Mouse (Mus musculus): ENCODE measurements around the gene Krtap10-4. TPM values are rescaled to one million over a fixed set of nuclear protein-coding genes. Genes with fewer than 3 reads are reported as not detected.

Krtap10-4 gene
- polyA plus RNA-seq, 1 experiment from 2014 or later = not detected

GRCm38 (mm10) chr10:77847538-77847937 lies 20.6 kb upstream of the Krtap10-4 start:
- Histone ChIP-seq H3K36me3 (ENCODE audit: control insufficient read depth, insufficient read depth, low read length) (no peaks in the 10 kb centered on the region), H3K27me3 (ENCODE audit: control insufficient read depth, insufficient read depth, low read length) (no peaks in the 10 kb centered on the region), H3K4me3 (ENCODE audit: control insufficient read depth in 1 of 2, insufficient read depth in 1 of 2, low read depth in 1 of 2, low read length in 2 of 2) (no peak overlapping the region), H3K4me1 (ENCODE audit: control insufficient read depth in 2 of 2, insufficient read depth in 2 of 2, low read length in 2 of 2) (no peaks in the 10 kb centered on the region), H3K9me3 (ENCODE audit: control insufficient read depth, low read length) (peaks cover 23% of the 10 kb centered on the region), H3K4me2 (ENCODE audit: low read length) (no peak overlapping the region), H3K9ac (ENCODE audit: low read length) (no peak overlapping the region), H3K27ac (replicated peaks in 1 of 2; ENCODE audit: control insufficient read depth in 1 of 2, insufficient read depth in 1 of 2, low read depth in 2 of 2, low read length in 2 of 2) (no peak overlapping the region)
- 68% methylated on average over 2 of the region's 2 CpGs for WGBS
- no peak for ATAC-seq (ENCODE audit: insufficient number of reproducible peaks, insufficient read depth, low FRiP score, low read depth)

GRCm38 (mm10) chr10:77846961-77847360 lies 20.1 kb upstream of the Krtap10-4 start:
- no peak overlapping the region for H3K9ac ChIP-seq (ENCODE audit: low read length)
- peaks cover 23% of the 10 kb centered on the region for H3K9me3 ChIP-seq (ENCODE audit: control insufficient read depth, low read length)
- no peak overlapping the region for H3K4me2 ChIP-seq (ENCODE audit: low read length)
- H3K27ac ChIP-seq (replicated peaks in 1 of 2; ENCODE audit: control insufficient read depth in 1 of 2, insufficient read depth in 1 of 2, low read depth in 2 of 2, low read length in 2 of 2) = no peak overlapping the region
- H3K36me3 ChIP-seq (ENCODE audit: control insufficient read depth, insufficient read depth, low read length) = no peaks in the 10 kb centered on the region
- no peaks in the 10 kb centered on the region for H3K4me1 ChIP-seq (ENCODE audit: control insufficient read depth in 2 of 2, insufficient read depth in 2 of 2, low read length in 2 of 2)
- H3K27me3 ChIP-seq (ENCODE audit: control insufficient read depth, insufficient read depth, low read length) = no peaks in the 10 kb centered on the region
- ATAC-seq (ENCODE audit: insufficient number of reproducible peaks, insufficient read depth, low FRiP score, low read depth) = no peak
- 15% methylated on average over 2 of the region's 2 CpGs for WGBS
- H3K4me3 ChIP-seq (ENCODE audit: control insufficient read depth in 1 of 2, insufficient read depth in 1 of 2, low read depth in 1 of 2, low read length in 2 of 2) = no peak overlapping the region

- no peak for ATAC-seq (ENCODE audit: insufficient number of reproducible peaks, insufficient read depth, low FRiP score, low read depth)
- Histone ChIP-seq H3K27me3 (ENCODE audit: control insufficient read depth, insufficient read depth, low read length) (no peaks in the 10 kb centered on the region), H3K4me2 (ENCODE audit: low read length) (no peak within 1 kb of the TSS), H3K27ac (replicated peaks in 1 of 2; ENCODE audit: control insufficient read depth in 1 of 2, insufficient read depth in 1 of 2, low read depth in 2 of 2, low read length in 2 of 2) (no peak within 1 kb of the TSS), H3K9me3 (ENCODE audit: control insufficient read depth, low read length) (peaks cover 25% of the 10 kb centered on the region), H3K36me3 (ENCODE audit: control insufficient read depth, insufficient read depth, low read length) (no peaks in the 10 kb centered on the region), H3K4me3 (ENCODE audit: control insufficient read depth in 1 of 2, insufficient read depth in 1 of 2, low read depth in 1 of 2, low read length in 2 of 2) (no peak within 1 kb of the TSS), H3K9ac (ENCODE audit: low read length) (no peak within 1 kb of the TSS), H3K4me1 (ENCODE audit: control insufficient read depth in 2 of 2, insufficient read depth in 2 of 2, low read length in 2 of 2) (no peaks in the 10 kb centered on the region)
- 64% methylated on average over 3 of the region's 3 CpGs for WGBS
Observed at GRCm38 (mm10) chr10:77846503-77846902, 19.6 kb upstream of the Krtap10-4 start, which contains the start of gene Gm36176. Gene Gm36176 (plus strand): TSS chr10:77846803.

- Histone ChIP-seq H3K4me1 (ENCODE audit: control insufficient read depth in 2 of 2, insufficient read depth in 2 of 2, low read length in 2 of 2) (no peaks in the 10 kb centered on the region), H3K9me3 (ENCODE audit: control insufficient read depth, low read length) (peaks cover 17% of the 10 kb centered on the region), H3K4me2 (ENCODE audit: low read length) (no peak overlapping the region), H3K27me3 (ENCODE audit: control insufficient read depth, insufficient read depth, low read length) (no peaks in the 10 kb centered on the region), H3K4me3 (ENCODE audit: control insufficient read depth in 1 of 2, insufficient read depth in 1 of 2, low read depth in 1 of 2, low read length in 2 of 2) (no peak overlapping the region), H3K27ac (replicated peaks in 1 of 2; ENCODE audit: control insufficient read depth in 1 of 2, insufficient read depth in 1 of 2, low read depth in 2 of 2, low read length in 2 of 2) (no peak overlapping the region), H3K36me3 (ENCODE audit: control insufficient read depth, insufficient read depth, low read length) (no peaks in the 10 kb centered on the region), H3K9ac (ENCODE audit: low read length) (no peak overlapping the region)
- WGBS = 60% methylated on average over 6 of the region's 6 CpGs
- ATAC-seq (ENCODE audit: insufficient number of reproducible peaks, insufficient read depth, low FRiP score, low read depth) = no peak
Observed at GRCm38 (mm10) chr10:77839006-77839405, 12.1 kb upstream of the Krtap10-4 start.

- no peak within 1 kb of the TSS for H3K27ac ChIP-seq (replicated peaks in 1 of 2; ENCODE audit: control insufficient read depth in 1 of 2, insufficient read depth in 1 of 2, low read depth in 2 of 2, low read length in 2 of 2)
- no peak within 1 kb of the TSS for H3K4me3 ChIP-seq (ENCODE audit: control insufficient read depth in 1 of 2, insufficient read depth in 1 of 2, low read depth in 1 of 2, low read length in 2 of 2)
- H3K27me3 ChIP-seq (ENCODE audit: control insufficient read depth, insufficient read depth, low read length) = no peaks in the 10 kb centered on the region
- no peak within 1 kb of the TSS for H3K9ac ChIP-seq (ENCODE audit: low read length)
- no peaks in the 10 kb centered on the region for H3K9me3 ChIP-seq (ENCODE audit: control insufficient read depth, low read length)
- H3K4me2 ChIP-seq (ENCODE audit: low read length) = no peak within 1 kb of the TSS
- ATAC-seq (ENCODE audit: insufficient number of reproducible peaks, insufficient read depth, low FRiP score, low read depth) = no peak
- 66% methylated on average over 9 of the region's 9 CpGs for WGBS
- H3K4me1 ChIP-seq (ENCODE audit: control insufficient read depth in 2 of 2, insufficient read depth in 2 of 2, low read length in 2 of 2) = no peaks in the 10 kb centered on the region
- H3K36me3 ChIP-seq (ENCODE audit: control insufficient read depth, insufficient read depth, low read length) = no peaks in the 10 kb centered on the region
Observed at GRCm38 (mm10) chr10:77835647-77836046, 8.8 kb upstream of the Krtap10-4 start, which contains the start of gene Krtap10-10. Gene Krtap10-10 (plus strand): TSS chr10:77835947.

- 44% methylated on average over 4 of the region's 4 CpGs for WGBS
- no peak for ATAC-seq (ENCODE audit: insufficient number of reproducible peaks, insufficient read depth, low FRiP score, low read depth)
- no peak overlapping the region for H3K4me3 ChIP-seq (ENCODE audit: control insufficient read depth in 1 of 2, insufficient read depth in 1 of 2, low read depth in 1 of 2, low read length in 2 of 2)
Observed at GRCm38 (mm10) chr10:77819203-77819602, 7.7 kb downstream of the Krtap10-4 start.

GRCm38 (mm10) chr10:77818523-77818922 lies 8.4 kb downstream of the Krtap10-4 start:
- H3K36me3 ChIP-seq (ENCODE audit: control insufficient read depth, insufficient read depth, low read length) = no peaks in the 10 kb centered on the region
- WGBS = 91% methylated on average over 4 of the region's 4 CpGs
- H3K27ac ChIP-seq (replicated peaks in 1 of 2; ENCODE audit: control insufficient read depth in 1 of 2, insufficient read depth in 1 of 2, low read depth in 2 of 2, low read length in 2 of 2) = no peak overlapping the region
- H3K9ac ChIP-seq (ENCODE audit: low read length) = no peak overlapping the region
- H3K4me3 ChIP-seq (ENCODE audit: control insufficient read depth in 1 of 2, insufficient read depth in 1 of 2, low read depth in 1 of 2, low read length in 2 of 2) = no peak overlapping the region
- no peak; the same call in 1 of the 2 replicates for ATAC-seq (ENCODE audit: insufficient number of reproducible peaks, insufficient read depth, low FRiP score, low read depth)
- H3K27me3 ChIP-seq (ENCODE audit: control insufficient read depth, insufficient read depth, low read length) = no peaks in the 10 kb centered on the region
- H3K4me2 ChIP-seq (ENCODE audit: low read length) = no peak overlapping the region
- no peaks in the 10 kb centered on the region for H3K9me3 ChIP-seq (ENCODE audit: control insufficient read depth, low read length)
- no peaks in the 10 kb centered on the region for H3K4me1 ChIP-seq (ENCODE audit: control insufficient read depth in 2 of 2, insufficient read depth in 2 of 2, low read length in 2 of 2)

More at GRCm38 (mm10) chr10:77819203-77819602, 7.7 kb downstream of the Krtap10-4 start:
- Histone ChIP-seq H3K9me3 (ENCODE audit: control insufficient read depth, low read length) (no peaks in the 10 kb centered on the region), H3K27ac (replicated peaks in 1 of 2; ENCODE audit: control insufficient read depth in 1 of 2, insufficient read depth in 1 of 2, low read depth in 2 of 2, low read length in 2 of 2) (no peak overlapping the region), H3K4me2 (ENCODE audit: low read length) (no peak overlapping the region), H3K9ac (ENCODE audit: low read length) (no peak overlapping the region), H3K4me1 (ENCODE audit: control insufficient read depth in 2 of 2, insufficient read depth in 2 of 2, low read length in 2 of 2) (no peaks in the 10 kb centered on the region), H3K27me3 (ENCODE audit: control insufficient read depth, insufficient read depth, low read length) (no peaks in the 10 kb centered on the region), H3K36me3 (ENCODE audit: control insufficient read depth, insufficient read depth, low read length) (no peaks in the 10 kb centered on the region)

GRCm38 (mm10) chr10:77815514-77815913 lies 11.4 kb downstream of the Krtap10-4 start:
- Histone ChIP-seq H3K4me2 (ENCODE audit: low read length) (no peak overlapping the region), H3K9ac (ENCODE audit: low read length) (no peak overlapping the region), H3K27ac (replicated peaks in 1 of 2; ENCODE audit: control insufficient read depth in 1 of 2, insufficient read depth in 1 of 2, low read depth in 2 of 2, low read length in 2 of 2) (no peak overlapping the region), H3K4me3 (ENCODE audit: control insufficient read depth in 1 of 2, insufficient read depth in 1 of 2, low read depth in 1 of 2, low read length in 2 of 2) (no peak overlapping the region), H3K4me1 (ENCODE audit: control insufficient read depth in 2 of 2, insufficient read depth in 2 of 2, low read length in 2 of 2) (no peaks in the 10 kb centered on the region), H3K36me3 (ENCODE audit: control insufficient read depth, insufficient read depth, low read length) (no peaks in the 10 kb centered on the region), H3K9me3 (ENCODE audit: control insufficient read depth, low read length) (no peaks in the 10 kb centered on the region), H3K27me3 (ENCODE audit: control insufficient read depth, insufficient read depth, low read length) (no peaks in the 10 kb centered on the region)
- 31% methylated on average over 5 of the region's 5 CpGs for WGBS
- ATAC-seq (ENCODE audit: insufficient number of reproducible peaks, insufficient read depth, low FRiP score, low read depth) = no peak

All from heart, embryonic 14.5 days (tissue).